Mouse (Mus musculus): Measurements from ENCODE around the gene Dmgdh. TPM values are rescaled to one million over a fixed set of nuclear protein-coding genes. Genes with fewer than 3 reads are reported as not detected.

Dmgdh gene
- polyA plus RNA-seq, 2 experiments = 0.05 TPM; not detected in 1

DNA sequence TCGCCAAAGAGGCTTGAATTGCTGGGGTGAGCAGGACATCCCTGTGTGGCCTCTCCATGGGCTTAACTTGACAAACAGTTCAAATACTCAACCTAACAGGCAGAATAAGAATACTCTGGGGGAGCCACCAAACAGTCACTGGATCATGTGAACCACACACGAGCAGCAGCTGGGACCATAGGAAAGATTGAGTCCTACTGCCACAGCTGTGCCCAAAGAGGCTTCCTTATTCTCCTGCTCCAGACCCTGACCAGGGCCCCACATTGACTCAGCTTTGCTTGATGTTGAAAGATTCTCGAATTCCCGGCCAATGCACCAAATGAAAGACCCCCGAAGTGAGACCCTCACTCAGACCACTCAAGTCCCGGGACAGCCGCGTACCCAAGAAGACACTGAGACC, 87.6 kb downstream of the Dmgdh start:
- no peak for TF ChIP-seq POLR2A (IDR thresholded peaks at IDR 0.05; ENCODE audit: borderline replicate concordance, extremely low read depth, insufficient read depth, insufficient read length)
- Histone ChIP-seq H3K27ac (replicated peaks; ENCODE audit: low read depth, low read length) (no peak overlapping the region), H3K4me1 (ENCODE audit: control insufficient read depth, insufficient read depth, low read length) (no peaks in the 10 kb centered on the region), H3K36me3 (ENCODE audit: control insufficient read depth, insufficient read depth, low read length) (no peaks in the 10 kb centered on the region), H3K4me2 (replicated peaks; ENCODE audit: low read depth, low read length, severe bottlenecking) (no peak overlapping the region), H3K4me3 (replicated peaks; ENCODE audit: low read length) (no peak overlapping the region), H3K27me3 (ENCODE audit: control insufficient read depth, insufficient read depth, low read length) (no peaks in the 10 kb centered on the region), H3K9me3 (ENCODE audit: control insufficient read depth, low read length) (no peaks in the 10 kb centered on the region), H3K9ac (ENCODE audit: low read depth, low read length, severe bottlenecking) (no peak overlapping the region)
- DNase-seq (ENCODE audit: low spot score) (no peak), ATAC-seq (ENCODE audit: low FRiP score, low read depth) (no peak)
- 92% methylated on average over 8 of the region's 8 CpGs for WGBS

DNA sequence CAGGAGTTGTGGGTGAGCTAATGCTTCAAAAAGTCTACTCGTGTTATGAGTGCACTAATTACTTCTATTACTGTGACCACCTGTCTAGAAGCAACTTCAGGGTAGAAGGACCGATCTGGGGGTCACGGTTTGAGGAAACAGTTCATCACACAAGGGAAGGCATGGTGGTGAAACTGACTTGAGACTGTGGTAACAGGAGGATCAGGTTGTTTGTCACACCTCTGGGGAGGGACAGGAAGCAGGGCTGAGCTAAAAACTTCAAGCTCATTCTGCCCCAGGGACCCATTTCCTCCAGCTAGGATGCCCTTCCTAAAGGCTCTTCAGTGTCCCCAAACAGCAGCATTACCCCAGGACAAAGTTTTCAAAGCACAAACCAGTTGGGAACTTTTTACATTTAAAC, 88.6 kb downstream of the Dmgdh start:
- Histone ChIP-seq H3K4me3 (replicated peaks; ENCODE audit: low read length) (no peak overlapping the region), H3K27me3 (ENCODE audit: control insufficient read depth, insufficient read depth, low read length) (no peaks in the 10 kb centered on the region), H3K9ac (ENCODE audit: low read depth, low read length, severe bottlenecking) (no peak overlapping the region), H3K27ac (replicated peaks; ENCODE audit: low read depth, low read length) (no peak overlapping the region), H3K9me3 (ENCODE audit: control insufficient read depth, low read length) (no peaks in the 10 kb centered on the region), H3K4me1 (ENCODE audit: control insufficient read depth, insufficient read depth, low read length) (no peaks in the 10 kb centered on the region), H3K4me2 (replicated peaks; ENCODE audit: low read depth, low read length, severe bottlenecking) (no peak overlapping the region), H3K36me3 (ENCODE audit: control insufficient read depth, insufficient read depth, low read length) (no peaks in the 10 kb centered on the region)
- ATAC-seq (ENCODE audit: low FRiP score, low read depth) (no peak), DNase-seq (ENCODE audit: low spot score) (no peak)
- WGBS = 65% methylated on average over 3 of the region's 3 CpGs
- TF ChIP-seq POLR2A (IDR thresholded peaks at IDR 0.05; ENCODE audit: borderline replicate concordance, extremely low read depth, insufficient read depth, insufficient read length) = no peak

DNA sequence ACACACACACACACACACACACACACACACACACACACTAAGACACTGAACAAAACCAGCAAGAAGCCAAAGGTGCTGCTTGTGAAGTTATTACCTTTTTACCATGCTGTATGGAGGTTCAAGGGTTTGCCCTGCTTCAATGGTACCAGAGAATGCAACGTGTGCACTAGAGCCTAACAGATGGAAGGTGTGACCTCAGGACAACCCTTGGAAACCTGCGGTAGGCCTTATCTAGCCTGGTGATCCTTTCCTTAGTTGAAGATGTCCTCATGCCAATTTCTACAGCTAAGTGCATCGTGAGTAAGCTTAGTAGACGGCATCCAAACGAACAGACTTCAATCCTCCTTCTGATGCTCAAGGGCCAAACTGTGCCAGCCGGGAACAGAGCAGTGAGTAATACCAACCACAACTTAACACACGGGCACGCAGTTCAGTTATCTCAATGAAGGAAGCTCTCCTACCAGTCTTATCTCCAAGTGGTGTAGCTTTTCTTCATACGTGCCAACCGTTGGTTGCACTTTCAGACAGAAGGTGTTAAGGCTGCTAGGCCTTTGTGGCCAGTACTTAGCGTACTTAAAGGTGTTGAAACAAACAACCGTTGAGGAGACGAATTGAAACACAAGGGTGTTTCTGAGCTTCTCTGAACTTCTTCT, 90.2 kb downstream of the Dmgdh start:
- no peak for DNase-seq (ENCODE audit: low spot score)
- no peak overlapping the region for H3K9ac ChIP-seq (ENCODE audit: low read depth, low read length, severe bottlenecking)
- no peaks in the 10 kb centered on the region for H3K4me1 ChIP-seq (ENCODE audit: control insufficient read depth, insufficient read depth, low read length)
- no peak overlapping the region for H3K27ac ChIP-seq (replicated peaks; ENCODE audit: low read depth, low read length)
- H3K4me3 ChIP-seq (replicated peaks; ENCODE audit: low read length) = no peak overlapping the region
- ATAC-seq (ENCODE audit: low FRiP score, low read depth) = no peak
- TF ChIP-seq POLR2A (IDR thresholded peaks at IDR 0.05; ENCODE audit: borderline replicate concordance, extremely low read depth, insufficient read depth, insufficient read length) = no peak
- no peak overlapping the region for H3K4me2 ChIP-seq (replicated peaks; ENCODE audit: low read depth, low read length, severe bottlenecking)
- H3K36me3 ChIP-seq (ENCODE audit: control insufficient read depth, insufficient read depth, low read length) = no peaks in the 10 kb centered on the region
- H3K9me3 ChIP-seq (ENCODE audit: control insufficient read depth, low read length) = no peaks in the 10 kb centered on the region
- WGBS = 84% methylated on average over 13 of the region's 13 CpGs
- no peaks in the 10 kb centered on the region for H3K27me3 ChIP-seq (ENCODE audit: control insufficient read depth, insufficient read depth, low read length)

DNA sequence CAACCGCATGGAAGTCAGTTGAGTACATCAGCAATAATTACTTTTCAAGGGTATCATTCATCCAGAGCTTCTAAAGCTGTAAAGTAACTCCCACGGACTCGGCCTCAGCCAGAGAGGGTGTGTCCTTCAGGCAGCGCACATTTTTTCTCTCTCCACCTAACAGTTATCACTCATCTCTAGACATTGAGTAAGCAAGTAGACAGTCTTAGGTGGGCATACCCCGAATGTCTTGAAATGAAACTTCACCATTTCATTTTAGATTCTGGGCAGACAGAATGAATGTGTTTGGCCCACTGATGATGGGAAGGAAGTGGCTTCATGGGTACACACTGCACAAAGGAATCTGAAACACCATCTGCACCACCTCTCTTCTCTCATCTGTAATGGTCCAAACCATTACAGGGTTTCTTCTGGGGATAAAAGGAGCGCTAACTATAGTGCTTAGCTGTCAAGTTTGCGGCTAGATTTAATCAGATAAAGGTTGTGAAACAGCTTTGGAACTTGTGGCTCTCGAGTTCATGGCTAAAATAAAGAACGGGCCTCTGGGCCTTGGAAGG, 96.9 kb downstream of the Dmgdh start:
- Histone ChIP-seq H3K9me3 (ENCODE audit: control insufficient read depth, low read length) (no peaks in the 10 kb centered on the region), H3K9ac (ENCODE audit: low read depth, low read length, severe bottlenecking) (peak overlapping the region; percentile 89), H3K4me2 (replicated peaks; ENCODE audit: low read depth, low read length, severe bottlenecking) (peak overlapping the region; percentile 95), H3K27me3 (ENCODE audit: control insufficient read depth, insufficient read depth, low read length) (no peaks in the 10 kb centered on the region), H3K4me1 (ENCODE audit: control insufficient read depth, insufficient read depth, low read length) (peaks cover 8% of the 10 kb centered on the region), H3K36me3 (ENCODE audit: control insufficient read depth, insufficient read depth, low read length) (no peaks in the 10 kb centered on the region), H3K4me3 (replicated peaks; ENCODE audit: low read length) (peak overlapping the region; percentile 74), H3K27ac (replicated peaks; ENCODE audit: low read depth, low read length) (peak overlapping the region; percentile 88)
- DNase-seq (ENCODE audit: low spot score) (no peak), ATAC-seq (ENCODE audit: low FRiP score, low read depth) (peak; percentile 31; the same call in 1 of the 2 replicates)
- 32% methylated on average over 9 of the region's 9 CpGs for WGBS
- no peak for TF ChIP-seq POLR2A (IDR thresholded peaks at IDR 0.05; ENCODE audit: borderline replicate concordance, extremely low read depth, insufficient read depth, insufficient read length)

DNA sequence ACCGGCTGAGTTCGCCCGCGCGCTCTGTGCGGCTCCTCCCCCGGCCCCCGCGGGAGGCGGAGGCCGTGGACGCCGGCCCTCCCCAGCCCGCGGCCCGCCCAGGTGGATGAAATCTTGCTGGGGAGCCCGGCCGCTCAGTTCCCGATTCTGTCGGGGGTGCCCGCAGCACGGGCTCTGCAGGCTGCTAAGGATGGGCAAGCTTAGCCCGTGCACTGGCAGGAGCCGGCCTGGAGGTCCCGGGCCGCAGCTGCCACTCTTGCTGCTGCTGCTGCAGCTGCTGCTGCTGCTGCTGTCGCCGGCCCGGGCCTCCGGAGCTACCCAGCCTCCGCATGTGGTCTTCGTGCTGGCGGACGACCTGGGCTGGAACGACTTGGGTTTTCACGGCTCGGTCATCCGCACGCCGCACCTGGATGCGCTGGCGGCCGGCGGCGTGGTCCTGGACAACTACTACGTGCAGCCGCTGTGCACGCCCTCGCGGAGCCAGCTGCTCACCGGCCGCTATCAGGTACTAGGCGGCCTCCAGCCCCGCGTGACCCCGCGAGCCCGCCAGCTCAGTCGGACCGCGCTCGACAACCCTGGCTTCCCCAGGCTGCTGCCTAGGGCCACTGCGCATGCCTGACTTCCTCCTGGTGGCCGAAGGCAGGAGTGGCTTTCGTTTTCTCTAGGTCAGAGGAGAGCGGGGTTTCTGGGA, 97.5 kb downstream of the Dmgdh start, which contains the start of gene Arsb:
Gene Arsb (plus strand): TSS at position 43 of the 691 bp plus-strand sequence.
- H3K27me3 ChIP-seq (ENCODE audit: control insufficient read depth, insufficient read depth, low read length) = no peaks in the 10 kb centered on the region
- peak within 1 kb of the TSS; percentile 88 for H3K27ac ChIP-seq (replicated peaks; ENCODE audit: low read depth, low read length)
- DNase-seq (ENCODE audit: low spot score) (peak; percentile 80), ATAC-seq (ENCODE audit: low FRiP score, low read depth) (peak; percentile 91)
- peak; percentile 68; the same call in 1 of the 2 replicates for TF ChIP-seq POLR2A (IDR thresholded peaks at IDR 0.05; ENCODE audit: borderline replicate concordance, extremely low read depth, insufficient read depth, insufficient read length)
- H3K9me3 ChIP-seq (ENCODE audit: control insufficient read depth, low read length) = no peaks in the 10 kb centered on the region
- H3K9ac ChIP-seq (ENCODE audit: low read depth, low read length, severe bottlenecking) = peak within 1 kb of the TSS; percentile 89
- H3K4me2 ChIP-seq (replicated peaks; ENCODE audit: low read depth, low read length, severe bottlenecking) = peak within 1 kb of the TSS; percentile 95
- peak within 1 kb of the TSS; percentile 74 for H3K4me3 ChIP-seq (replicated peaks; ENCODE audit: low read length)
- H3K36me3 ChIP-seq (ENCODE audit: control insufficient read depth, insufficient read depth, low read length) = no peaks in the 10 kb centered on the region
- H3K4me1 ChIP-seq (ENCODE audit: control insufficient read depth, insufficient read depth, low read length) = peaks cover 8% of the 10 kb centered on the region
- WGBS = 1% methylated on average over 56 of the region's 66 CpGs
